Mouse (Mus musculus): ENCODE data around the gene Gpcpd1.

The Gpcpd1 gene

DNA sequence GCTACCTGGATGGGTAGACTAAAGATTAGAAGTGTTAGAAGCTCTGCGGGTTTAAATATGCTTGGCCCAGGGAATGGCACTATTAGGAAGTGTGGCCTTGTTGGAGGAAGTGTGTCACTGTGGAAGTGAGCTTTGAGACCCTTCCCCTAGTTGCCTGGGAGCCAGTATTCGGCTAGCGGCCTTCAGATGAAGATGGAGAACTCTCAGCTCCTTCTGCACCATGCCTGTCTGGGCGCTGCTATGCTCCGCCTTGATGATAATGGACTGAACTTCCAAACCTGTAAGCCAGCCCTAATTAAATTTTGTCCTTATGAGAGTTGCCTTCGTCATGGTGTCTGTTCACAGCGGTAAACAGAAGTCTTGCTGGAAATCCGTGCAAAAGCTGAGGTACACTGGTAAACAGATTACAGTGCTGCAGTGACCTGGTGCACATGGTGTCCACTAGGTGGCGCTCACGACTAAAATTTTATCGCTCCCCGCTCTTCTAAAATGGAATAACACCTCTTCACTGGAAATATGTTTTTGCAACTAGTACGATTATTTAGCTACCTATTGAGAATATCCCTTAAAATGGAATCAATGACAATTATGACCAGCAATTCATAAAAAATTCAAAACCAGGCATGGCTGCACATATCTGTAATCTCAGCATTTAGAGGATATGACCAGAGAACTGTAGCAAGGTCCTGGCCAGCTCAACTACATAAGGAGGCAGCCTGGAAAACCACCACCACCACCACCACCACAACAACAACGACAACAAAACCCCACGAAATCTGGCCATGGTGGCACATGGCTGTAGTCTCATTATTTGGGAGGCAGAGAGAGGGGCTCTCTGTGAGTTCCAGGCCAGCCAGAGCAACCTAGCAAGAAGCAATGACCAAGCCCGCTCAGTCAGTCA is 71.1 kb downstream of the Gpcpd1 start:
- DNase-seq: peak; percentile 89 to 92

DNA sequence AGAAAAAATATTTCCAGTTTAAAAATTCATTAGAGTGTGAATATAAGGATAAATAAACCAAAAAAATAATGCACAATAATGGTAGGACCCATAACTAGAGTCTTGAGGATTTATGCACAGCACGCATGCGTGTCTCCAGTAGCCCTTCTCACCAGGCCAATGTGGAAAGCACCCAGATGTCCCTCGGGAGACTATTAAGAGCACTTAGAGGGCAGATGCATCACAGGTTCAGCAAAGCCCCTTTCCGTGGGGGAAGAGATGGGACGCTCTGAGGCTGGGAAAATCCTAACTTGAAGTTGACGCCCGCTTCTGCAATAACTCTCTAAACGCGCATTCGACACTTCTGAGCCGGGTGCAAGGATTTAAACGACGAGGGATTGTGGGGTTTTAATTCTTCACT is 71.9 kb downstream of the Gpcpd1 start:
- no peak for DNase-seq

DNA sequence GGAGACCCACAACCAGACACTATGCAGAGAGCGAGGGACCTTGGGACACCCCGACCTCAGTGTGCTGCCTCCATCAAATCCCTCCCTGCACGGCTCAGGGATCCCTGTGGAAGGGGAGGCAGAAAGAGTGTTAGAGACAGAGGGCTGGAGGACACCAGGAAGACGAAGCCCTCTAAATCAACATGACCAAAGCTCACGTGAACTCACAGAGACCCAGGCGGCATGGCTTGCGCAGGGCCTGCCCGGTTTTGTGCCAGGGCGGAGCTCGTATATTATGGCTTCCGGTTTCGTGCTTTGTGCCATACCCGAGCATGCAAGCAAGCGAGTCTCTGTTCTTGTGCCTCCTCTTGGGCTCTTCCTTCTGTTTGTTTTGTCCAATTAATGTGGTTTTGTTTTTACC is 72.5 kb downstream of the Gpcpd1 start:
- DNase-seq: no peak

DNA sequence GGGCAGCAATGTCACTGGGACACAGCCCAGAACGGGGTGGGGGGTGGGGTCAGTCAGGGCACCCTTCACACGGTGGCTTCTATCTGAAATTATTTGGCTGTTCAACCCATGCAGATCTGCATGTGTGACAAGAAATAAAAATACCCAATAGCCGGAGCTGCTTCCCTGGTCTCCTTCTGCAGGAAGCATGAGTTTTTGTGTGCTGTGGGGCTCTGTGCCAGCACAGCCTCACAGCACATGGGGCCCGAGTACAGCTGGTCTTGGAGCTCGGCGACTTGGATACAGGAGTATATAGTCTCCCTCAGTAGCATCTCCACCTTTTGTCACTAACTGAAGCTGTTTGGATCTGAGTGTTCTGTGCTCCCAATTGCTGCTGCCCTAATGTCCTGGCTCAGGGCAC is 73.2 kb downstream of the Gpcpd1 start:
- peak; percentile 73 to 77 for DNase-seq

DNA sequence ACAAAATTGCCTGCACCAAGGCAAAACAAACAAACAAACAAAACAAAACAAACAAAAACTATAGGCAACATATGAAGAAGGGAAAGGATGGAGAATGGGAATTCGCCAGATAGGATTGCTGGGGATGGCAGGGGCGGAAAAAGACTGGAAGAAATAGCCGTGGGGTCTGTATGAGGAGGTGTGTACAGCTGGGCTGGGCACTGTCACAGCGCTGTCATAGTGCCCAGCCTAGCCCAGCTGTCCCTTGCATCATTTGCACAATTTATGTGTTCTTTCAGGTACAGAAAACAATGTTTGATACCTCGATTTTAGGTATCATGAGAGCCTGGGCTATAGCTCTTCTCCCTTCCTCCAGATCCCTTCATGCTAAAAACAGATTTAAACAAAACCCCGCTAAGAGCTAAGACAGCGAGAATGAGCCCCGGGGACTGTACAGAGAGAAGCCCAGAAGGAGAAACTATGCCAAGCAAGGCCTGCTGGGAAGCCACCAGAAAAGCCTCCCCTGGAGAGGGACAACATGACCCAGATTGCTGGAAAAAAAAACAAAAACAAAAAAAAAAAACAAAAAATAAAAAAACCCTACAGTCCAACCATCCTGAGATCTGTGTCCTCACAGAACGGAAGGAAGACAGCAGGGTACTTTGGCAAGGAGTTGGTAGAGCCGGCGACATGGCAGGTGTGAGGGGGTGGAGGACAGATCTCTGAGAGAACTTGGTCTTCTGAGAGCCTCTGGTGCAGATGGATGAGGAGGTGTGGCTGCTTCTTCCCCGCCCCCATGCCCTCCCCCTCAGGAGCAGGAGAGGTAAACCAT is 74.0 kb downstream of the Gpcpd1 start:
- peak; percentile 75 to 78 for DNase-seq

DNA sequence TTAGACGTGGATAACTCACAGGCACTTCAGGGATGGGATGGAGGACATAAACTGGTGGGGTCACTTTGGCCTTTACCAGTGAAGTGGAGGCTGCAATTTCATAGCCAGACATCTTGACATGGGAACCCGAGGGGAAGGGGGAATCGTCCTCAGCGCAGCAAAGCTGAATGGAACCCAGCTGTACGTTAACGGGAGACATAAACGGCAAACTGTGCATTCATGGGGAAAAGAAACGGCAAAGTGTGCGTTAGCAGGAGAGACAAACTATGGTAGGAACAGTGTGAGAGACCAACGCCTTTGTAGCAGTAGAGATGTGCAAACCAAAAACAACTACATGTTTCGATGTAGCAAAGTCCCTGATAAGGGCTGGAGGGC is 74.6 kb downstream of the Gpcpd1 start:
- peak in 1 of 2 experiments; percentile 46 for DNase-seq

DNA sequence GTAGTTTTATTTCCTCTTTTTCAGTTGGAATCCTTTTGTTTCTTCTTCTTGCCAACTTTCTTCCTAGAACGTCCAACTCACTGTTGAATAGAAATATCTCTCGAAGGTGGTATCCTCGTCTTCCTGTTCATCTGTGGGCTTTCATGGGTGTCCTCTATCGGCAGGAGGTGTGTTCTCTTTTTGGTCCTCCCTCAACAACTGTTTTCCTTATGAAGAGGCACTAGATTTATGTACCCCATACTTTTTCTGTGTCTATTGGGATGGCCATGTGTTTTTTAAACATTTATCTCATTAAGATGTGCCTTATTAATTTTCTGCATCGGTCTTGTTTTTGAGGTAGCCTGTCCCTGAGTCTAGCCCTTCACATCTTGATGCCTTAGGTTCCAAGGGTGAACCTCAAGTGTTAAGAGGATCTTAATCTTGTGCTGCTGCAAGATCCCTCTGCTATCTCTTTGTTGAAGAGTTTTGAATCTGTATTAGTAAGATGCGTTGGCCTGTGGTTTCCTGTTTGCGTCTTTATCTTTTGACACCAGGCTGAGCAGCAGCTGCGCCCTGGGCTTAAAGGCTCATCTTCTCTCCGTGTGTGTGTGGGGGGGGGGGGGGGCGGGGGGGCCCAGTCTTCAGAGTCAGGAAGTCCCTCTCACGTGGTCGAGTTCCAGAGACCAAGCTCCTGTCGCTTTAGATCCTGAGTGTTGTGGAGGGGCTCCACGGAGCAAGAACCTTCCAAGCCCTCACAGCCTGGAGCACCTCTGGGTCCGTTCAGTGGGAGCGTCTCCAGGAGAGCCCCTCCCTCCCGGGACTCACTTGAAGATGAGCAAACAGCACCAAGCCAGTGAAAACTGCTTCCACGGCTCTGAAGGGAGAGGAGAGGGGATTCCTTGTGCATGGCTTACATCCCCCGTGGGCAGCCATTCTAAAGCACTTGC is 75.2 kb downstream of the Gpcpd1 start:
- no peak for DNase-seq

DNA sequence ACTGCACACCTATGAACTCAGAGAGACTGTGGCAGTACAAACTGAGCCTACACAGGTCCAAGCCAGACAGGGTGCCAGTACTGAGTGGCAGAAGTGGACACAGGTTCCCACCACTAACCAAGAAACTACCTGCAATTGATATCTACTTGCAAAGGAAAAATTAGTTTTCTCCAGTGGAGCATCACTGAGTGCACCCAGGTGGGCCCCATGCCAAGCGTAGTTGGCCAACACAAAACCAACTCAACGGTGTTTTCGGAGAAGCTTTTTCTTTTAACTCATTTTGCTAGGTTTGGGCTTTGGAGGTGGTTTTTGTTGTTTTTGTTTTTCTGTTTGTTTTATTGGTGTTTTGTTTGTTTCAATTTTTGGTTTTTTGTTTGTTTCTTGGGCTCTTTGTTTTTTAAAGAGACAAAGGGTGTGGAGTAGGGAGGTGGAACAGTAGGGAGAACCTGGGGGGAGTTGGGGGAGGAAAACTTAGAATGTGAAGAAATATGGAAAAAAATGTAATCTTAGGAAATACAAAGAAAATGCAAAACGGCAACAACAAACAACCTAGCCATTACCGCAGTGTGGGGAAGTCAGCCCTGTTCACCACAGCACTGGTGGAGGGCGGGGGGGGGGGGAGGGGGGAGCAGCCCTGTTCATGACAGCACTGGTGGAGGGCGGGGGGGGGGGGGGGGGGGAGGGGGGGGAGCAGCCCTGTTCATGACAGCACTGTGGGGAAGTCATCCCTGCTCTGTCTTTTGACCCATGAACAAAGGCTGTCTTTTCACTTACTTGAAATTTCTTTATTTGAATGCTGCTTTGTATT is 76.3 kb downstream of the Gpcpd1 start:
- peak; percentile 55 to 59 for DNase-seq

DNA sequence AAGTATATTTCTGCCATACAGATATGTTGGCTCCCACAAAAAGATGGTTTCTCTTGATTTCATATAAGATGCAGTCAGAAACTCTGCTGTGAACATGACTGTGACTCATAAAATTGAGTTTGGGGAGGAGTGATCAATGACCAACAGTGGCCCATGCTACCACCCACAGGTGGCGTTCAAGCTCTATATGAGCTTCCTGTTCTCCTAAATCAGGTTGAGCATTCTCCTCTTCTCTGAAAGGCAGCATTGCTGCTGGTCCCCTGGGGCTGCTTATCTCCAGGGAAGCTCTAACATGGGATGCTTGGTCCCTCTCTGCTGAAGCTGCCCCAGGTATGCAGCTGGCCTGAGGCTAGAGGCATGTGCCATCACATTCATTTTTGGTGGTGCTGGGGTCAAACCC is 77.8 kb downstream of the Gpcpd1 start:
- no peak for DNase-seq

DNA sequence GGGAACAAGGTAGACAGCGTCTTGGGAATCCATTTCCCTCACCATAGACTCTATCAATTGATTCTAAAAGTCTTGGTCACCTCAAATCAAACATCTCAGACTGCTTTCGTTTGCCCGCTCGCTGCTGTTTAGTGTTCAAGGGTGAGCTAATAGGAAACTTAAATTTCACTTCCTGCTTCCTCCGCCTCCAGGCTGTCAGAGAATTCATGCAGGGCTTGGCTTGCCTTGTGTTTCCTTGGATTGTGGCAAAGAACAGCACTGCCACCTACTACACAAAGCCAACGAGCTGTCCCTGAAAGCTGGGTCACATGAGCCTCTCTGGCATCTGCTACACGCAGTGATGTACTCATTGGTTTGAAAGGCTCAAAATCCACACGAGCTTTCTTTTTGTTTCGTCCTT is 78.3 kb downstream of the Gpcpd1 start:
- DNase-seq: peak; percentile 39 to 44

DNA sequence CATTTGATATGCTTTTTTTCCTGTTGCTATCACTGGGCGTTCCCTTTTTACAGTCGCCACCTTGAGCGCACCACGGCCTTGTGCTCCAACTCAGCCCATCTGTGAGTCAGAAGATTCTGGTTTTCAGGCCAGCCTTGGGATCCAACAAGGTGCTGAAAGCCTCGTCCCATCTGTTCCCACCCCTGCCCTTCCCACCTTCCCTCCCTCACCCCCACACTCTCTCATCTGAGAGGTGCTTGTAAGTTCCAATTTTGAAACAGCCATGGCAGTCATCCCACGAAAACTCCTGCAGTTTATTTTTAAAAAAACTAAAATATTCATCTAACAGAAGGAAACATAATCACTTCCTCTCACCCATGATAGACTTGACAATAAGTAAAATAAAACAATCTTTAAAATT is 80.0 kb downstream of the Gpcpd1 start:
- DNase-seq: peak in 1 of 2 experiments; percentile 35

DNA sequence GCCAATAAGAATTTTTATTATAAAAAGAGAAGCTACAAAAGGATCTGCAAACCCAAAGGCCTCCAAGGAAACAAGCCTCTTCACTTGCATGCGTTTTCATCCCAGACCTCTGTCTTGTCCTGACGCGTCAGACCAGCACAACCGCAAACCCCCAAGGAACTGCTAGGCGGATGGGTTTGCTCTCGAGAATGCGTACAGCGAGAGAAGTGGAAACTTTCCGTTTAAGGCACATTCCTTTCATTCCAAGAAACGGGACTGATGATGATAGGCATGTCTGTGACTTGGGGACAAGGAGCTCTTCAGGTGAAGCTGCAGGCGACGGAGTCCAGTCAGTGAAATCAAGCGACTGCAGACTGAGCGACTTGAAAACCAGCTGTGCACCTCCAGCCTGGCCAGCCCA is 80.4 kb downstream of the Gpcpd1 start:
- DNase-seq: no peak

DNA sequence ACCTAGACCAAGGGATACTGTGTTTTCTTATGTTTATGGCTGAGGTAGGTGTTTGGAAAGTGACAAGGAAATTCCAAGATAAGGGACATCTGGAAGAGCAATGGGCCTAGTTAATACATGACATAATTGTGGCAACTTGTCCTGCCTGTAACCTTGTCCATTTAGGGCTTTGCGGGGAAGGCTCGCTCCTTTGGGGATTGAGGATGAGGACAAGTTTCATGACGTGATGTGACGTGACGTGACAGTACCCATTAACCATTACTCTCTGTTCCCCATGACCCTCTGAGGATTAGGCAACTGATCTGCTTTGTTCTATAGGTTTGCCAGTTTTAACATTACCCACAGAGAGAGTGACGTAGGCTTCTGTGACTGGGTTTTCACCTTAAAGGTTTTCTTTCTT is 81.7 kb downstream of the Gpcpd1 start:
- DNase-seq: no peak

DNA sequence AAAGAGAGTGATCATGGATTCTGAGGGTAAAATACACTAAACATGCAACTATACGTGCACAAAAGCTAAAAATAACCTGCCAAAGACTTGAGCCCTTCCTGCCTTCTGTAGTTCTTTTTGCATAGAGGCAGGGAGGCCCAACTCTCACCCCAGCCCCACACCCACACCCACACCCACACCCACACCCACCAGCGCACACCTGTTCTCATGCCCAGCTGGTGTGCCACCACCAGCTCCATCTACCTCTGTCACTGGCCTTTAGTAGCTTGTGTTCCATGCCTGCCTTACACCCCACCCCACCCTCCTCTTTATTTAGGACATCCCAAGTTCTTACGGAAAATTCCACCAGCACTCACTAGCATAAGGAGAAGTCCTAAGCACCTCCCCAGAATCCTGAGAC is 89.2 kb downstream of the Gpcpd1 start:
- DNase-seq: no peak

DNA sequence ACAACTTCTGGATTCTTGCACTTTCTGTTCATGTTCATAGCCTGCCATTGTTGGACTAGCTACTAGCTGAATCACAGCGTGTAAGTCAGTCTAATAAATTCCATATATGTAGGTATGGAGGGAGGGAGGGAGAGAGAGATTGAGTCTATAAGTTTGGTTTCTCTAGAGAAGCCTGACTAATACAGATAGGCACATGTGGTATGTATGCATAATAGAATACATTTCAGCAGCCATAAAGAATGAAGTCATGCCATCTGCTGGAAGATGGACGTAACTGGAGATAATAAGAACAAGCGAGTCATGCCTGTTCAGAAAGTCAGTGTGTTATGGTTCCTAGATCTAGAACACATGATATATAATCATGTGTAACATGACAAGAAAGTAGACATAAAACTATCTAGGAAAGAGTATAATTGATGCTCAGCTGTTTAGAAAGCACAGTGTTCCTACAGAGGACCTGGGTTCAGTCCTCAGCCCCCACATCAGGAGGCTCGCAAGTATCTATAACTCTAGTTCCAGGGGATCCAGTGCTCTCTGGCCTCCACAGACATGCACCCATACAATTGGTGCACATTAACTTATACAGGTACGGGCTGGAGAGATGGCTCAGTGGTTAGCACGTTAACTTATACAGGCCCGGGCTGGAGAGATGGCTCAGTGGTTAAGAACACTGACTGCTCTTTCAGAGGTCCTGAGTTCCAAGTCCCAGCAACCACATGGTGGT is 90.0 kb downstream of the Gpcpd1 start:
- DNase-seq: peak in 1 of 2 experiments; percentile 42

DNA sequence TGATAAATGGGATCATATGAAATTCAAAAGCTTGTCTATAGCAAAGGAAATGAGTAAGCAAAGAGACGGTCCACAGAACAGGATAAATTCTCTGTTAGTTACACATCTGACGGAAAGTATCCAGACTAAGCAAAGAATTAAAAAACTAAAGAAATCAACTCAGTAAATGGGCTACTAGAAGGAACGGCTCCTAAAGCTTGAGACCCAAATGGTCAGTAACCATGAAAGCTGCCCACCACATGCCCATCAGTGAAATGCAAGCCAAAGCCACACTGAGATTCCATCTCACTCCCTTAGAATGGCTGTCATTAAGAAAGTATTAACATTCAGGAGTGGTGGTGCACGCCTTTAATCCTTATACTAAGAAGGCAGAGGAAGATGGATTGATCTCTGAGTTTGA is 94.3 kb downstream of the Gpcpd1 start:
- no peak for DNase-seq

DNA sequence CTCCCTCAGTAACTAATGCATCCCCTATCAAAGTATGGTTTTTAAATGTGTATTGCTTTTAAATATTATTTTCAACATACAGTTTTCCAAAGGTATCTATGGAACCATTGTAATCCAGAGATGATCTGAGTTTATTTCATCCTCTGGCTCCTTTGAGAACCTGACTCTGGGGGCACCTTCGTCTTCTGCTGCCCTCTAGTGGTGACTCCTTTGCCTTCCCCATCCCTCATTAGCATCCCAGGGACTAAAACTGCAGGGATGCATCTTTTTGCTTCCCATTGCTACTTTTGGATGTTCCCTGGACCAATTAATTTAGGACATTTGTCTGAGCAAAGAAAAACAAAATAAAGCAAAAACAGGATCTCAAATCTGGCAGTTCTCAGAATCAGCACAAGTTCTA is 102.1 kb downstream of the Gpcpd1 start:
- DNase-seq: peak; percentile 83 to 92

DNA sequence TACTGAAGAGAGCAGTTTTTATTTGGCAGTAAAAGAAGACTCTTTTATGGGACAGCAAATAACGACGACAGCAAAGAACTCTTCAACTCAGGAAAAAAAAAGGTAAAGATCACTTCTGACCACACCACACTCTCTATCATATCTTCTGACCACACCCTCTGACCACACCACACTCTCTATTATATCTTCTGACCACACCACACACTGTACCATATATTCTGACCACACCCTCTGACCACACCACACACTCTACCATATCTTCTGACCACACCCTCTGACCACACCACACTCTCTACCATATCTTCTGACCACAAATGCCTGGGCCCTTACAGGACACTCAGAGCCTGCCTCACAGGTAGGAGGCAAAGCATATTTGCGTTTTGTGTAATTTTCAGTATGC is 106.0 kb downstream of the Gpcpd1 start:
- no peak for DNase-seq

Measured in cerebellum, postnatal 10 days (tissue).